Mouse (Mus musculus) cortical plate, adult 2 months (tissue): ENCODE measurements at regions not wholly inside any gene's neighbourhood (a gene's known extent, or its start where the extent isn't known, plus 50 kb on each side); places are given as distances from the start of the nearest gene placed in this dataset.

ENCODE experiments used
- H3K27ac ChIP-seq: fragments of 200-500 bp; 2 replicates; pipeline ENCODE4 v1.5.1; 2012; ENCODE audit warnings: low read length, control low read depth, inconsistent platforms; ENCODE audit not compliant: insufficient read depth
- H3K4me1 ChIP-seq: fragments of 200-500 bp; 2 replicates; pipeline ENCODE4 v1.6.1; 2011; ENCODE audit warnings: low read length; ENCODE audit not compliant: control insufficient read depth, insufficient read depth
- H3K4me3 ChIP-seq: fragments of 200-500 bp; 2 replicates; pipeline ENCODE4 v1.5.1; 2011; ENCODE audit warnings: mild to moderate bottlenecking, low read length, control low read depth; ENCODE audit not compliant: insufficient read depth
- CTCF ChIP-seq: fragments of 200-500 bp; IDR thresholded peaks from 2 replicates; pipeline ENCODE4 v1.5.1; 2011; ENCODE audit warnings: mild to moderate bottlenecking, control low read depth, low read length; ENCODE audit not compliant: insufficient read depth; ENCODE audit errors: extremely low read depth
- POLR2A ChIP-seq: fragments of 200-500 bp; IDR thresholded peaks from 2 replicates; pipeline ENCODE4 v1.6.1; 2011; ENCODE audit warnings: mild to moderate bottlenecking, low read length, control low read depth; ENCODE audit not compliant: insufficient read depth; ENCODE audit errors: extremely low read depth

- no peak for TF ChIP-seq POLR2A
- no peak for TF ChIP-seq CTCF
- Histone ChIP-seq H3K4me1 (no peaks in the 10 kb centered on the region), H3K4me3 (no peak overlapping the region), H3K27ac (no peak overlapping the region)
These were observed 62.1 kb downstream of the P2ry1 start for GRCm38 (mm10) chr3:61064720-61065119.

DNA sequence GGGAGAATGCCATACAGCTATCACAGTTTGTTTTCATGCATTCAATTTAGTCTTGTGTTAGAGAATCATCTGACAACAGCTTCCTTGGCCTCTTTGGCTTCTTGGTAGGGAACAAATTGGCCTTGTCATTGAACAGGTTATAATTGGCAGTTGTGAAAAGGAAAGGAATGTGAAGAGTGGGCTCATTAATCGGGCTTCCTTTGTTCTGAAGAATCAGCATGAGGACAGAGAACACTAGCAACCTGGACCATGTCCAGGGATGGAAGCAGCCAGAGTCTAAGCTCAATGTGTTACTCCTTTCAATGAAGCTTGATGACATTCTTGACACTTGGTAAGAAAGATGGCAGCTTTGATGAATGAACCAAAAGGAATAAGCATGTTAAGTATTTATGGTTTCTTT, 64.5 kb downstream of the P2ry1 start:
- Histone ChIP-seq H3K4me1 (no peaks in the 10 kb centered on the region), H3K4me3 (no peak overlapping the region), H3K27ac (no peak overlapping the region)
- no peak for TF ChIP-seq CTCF
- TF ChIP-seq POLR2A: no peak

GRCm38 (mm10) chr3:61068229-61068628, 65.6 kb downstream of the P2ry1 start:
- no peak overlapping the region for H3K27ac ChIP-seq

GRCm38 (mm10) chr3:61071041-61071440, 68.4 kb downstream of the P2ry1 start:
- Histone ChIP-seq H3K4me1 (no peaks in the 10 kb centered on the region), H3K27ac (no peak overlapping the region), H3K4me3 (no peak overlapping the region)
- TF ChIP-seq POLR2A (no peak), CTCF (no peak)

More at GRCm38 (mm10) chr3:61068229-61068628, 65.6 kb downstream of the P2ry1 start:
- no peak overlapping the region for H3K4me3 ChIP-seq
- H3K4me1 ChIP-seq: no peaks in the 10 kb centered on the region
- TF ChIP-seq POLR2A (no peak), CTCF (no peak)

DNA sequence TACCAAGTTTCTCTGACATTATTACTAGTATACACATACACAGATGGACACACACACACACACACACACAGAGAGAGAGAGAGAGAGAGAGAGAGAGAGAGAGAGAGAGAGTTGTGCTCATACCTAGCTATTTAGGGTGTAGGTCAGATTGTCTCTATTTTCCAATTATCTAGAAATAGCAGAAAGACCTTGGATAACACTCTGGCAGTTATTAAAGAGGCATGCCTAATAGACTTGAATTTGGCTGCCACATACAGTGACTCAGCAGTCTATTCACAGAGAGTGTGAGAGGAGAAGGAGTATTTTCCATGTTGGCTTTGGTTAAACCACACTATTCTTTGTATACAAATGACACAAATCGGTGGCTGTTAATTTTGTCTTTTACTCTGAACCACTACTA, 69.7 kb downstream of the P2ry1 start:
- Histone ChIP-seq H3K27ac (no peak overlapping the region), H3K4me1 (no peaks in the 10 kb centered on the region), H3K4me3 (no peak overlapping the region)
- TF ChIP-seq POLR2A (no peak), CTCF (no peak)

GRCm38 (mm10) chr3:61073103-61073502, 70.5 kb downstream of the P2ry1 start:
- Histone ChIP-seq H3K4me1 (no peaks in the 10 kb centered on the region), H3K27ac (no peak overlapping the region), H3K4me3 (no peak overlapping the region)
- TF ChIP-seq CTCF (no peak), POLR2A (no peak)

DNA sequence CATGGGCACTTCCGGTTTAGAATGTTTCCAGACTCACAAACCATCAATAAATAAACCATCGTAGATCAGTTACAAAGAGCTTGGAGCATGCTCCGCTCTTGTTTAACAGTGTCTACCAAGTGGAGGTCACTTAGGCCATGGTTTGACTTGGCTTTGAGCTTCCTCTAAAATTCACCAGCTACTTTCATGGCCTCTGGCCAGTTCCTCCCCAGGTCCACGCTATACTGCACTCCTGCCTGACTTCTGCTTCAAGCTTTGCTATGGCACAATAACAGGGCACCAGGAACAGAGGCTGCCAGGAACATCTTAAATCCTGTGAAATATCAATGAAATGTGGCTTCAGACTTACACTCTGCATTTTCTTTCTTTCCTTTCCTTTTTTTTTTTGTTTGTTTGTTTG, 71.2 kb downstream of the P2ry1 start:
- Histone ChIP-seq H3K4me1 (no peaks in the 10 kb centered on the region), H3K27ac (no peak overlapping the region), H3K4me3 (no peak overlapping the region)
- no peak for TF ChIP-seq CTCF
- no peak for TF ChIP-seq POLR2A

GRCm38 (mm10) chr3:61075839-61076238, 73.2 kb downstream of the P2ry1 start:
- no peak overlapping the region for H3K4me3 ChIP-seq
- H3K27ac ChIP-seq: no peak overlapping the region
- TF ChIP-seq CTCF (no peak), POLR2A (no peak)

DNA sequence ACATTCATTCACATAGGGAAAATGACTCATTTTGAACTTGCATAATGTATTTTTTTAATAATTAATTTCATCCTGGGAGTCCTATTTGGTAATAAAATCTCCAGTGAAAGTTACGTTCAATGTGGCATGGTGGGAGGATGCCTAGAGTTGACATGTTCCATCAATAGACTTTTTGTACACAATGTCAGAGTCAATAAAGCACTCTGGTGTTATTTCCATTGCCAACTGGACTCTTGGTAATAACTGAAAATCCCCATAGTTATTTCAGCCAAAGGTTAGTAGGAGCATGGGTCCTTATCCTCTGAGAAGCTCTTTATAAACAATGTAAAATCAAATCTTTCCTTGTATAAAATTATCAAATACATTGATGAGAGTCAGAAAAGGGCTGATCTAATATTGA, 87.3 kb downstream of the P2ry1 start:
- Histone ChIP-seq H3K4me1 (no peaks in the 10 kb centered on the region), H3K27ac (no peak overlapping the region), H3K4me3 (no peak overlapping the region)
- no peak for TF ChIP-seq CTCF
- TF ChIP-seq POLR2A: no peak

More at GRCm38 (mm10) chr3:61075839-61076238, 73.2 kb downstream of the P2ry1 start:
- H3K4me1 ChIP-seq: no peaks in the 10 kb centered on the region

GRCm38 (mm10) chr3:61092031-61092430, 89.4 kb downstream of the P2ry1 start:
- TF ChIP-seq POLR2A (no peak), CTCF (no peak)
- no peaks in the 10 kb centered on the region for H3K4me1 ChIP-seq

More at GRCm38 (mm10) chr3:61092031-61092430, 89.4 kb downstream of the P2ry1 start:
- H3K4me3 ChIP-seq: no peak overlapping the region
- no peak overlapping the region for H3K27ac ChIP-seq
